Comparison of ENCODE assay signal across 8 mouse cellular contexts in genomic region chr16:30070771-30071191, GRCm38 (mm10). TPM values are rescaled to one million over a fixed set of nuclear protein-coding genes. Genes with fewer than 3 reads are reported as not detected.
A peak's percentile ranks its signal among the peaks of the same experiment; 100 is the strongest.
DNase-seq lines count a peak whose midpoint lies in the region; ATAC-seq and TF ChIP-seq lines count a peak whose summit lies in the region.

No protein-coding gene starts in this region.

- no peak; the same call in 1 of the 2 replicates for ATAC-seq in heart, embryonic 13.5 days (ENCODE audit: extremely low read depth, insufficient number of reproducible peaks, low FRiP score, low TSS enrichment)
- ATAC-seq in hindbrain, embryonic 15.5 days (ENCODE audit: low FRiP score, low read depth), result peak; percentile 12; the same call in 1 of the 2 replicates

- no peak for DNase-seq in heart, adult 11 months
- DNase-seq in cerebellum, postnatal 14 days, result peak; percentile 52 to 53
- peak; percentile 51 for DNase-seq in mesoderm, embryonic 11.5 days (ENCODE audit: low read depth, low spot score)
- no peak for DNase-seq in ovary, postnatal 36 days (ENCODE audit: low spot score)
- DNase-seq in retina, postnatal 1 day, result no peak

- H3K79me2 ChIP-seq in C2C12 (ENCODE audit: control insufficient read depth, insufficient read depth), result peaks cover 29% of the 10 kb centered on the region

- peaks cover 11% of the 10 kb centered on the region for H3K27me3 ChIP-seq in heart, embryonic 13.5 days (replicated peaks)
- no peaks in the 10 kb centered on the region for H3K27me3 ChIP-seq in C2C12 (ENCODE audit: control insufficient read depth, insufficient read depth, insufficient read length)
- H3K27me3 ChIP-seq in hindbrain, embryonic 15.5 days, result peaks cover 32% of the 10 kb centered on the region

- peak overlapping the region; percentile 59 for H3K4me3 ChIP-seq in heart, embryonic 13.5 days
- H3K4me3 ChIP-seq in C2C12 (ENCODE audit: insufficient read depth, poor library complexity, severe bottlenecking), result peak overlapping the region; percentile 23
- H3K4me3 ChIP-seq in hindbrain, embryonic 15.5 days, result peak overlapping the region; percentile 41

- H3K9ac ChIP-seq in heart, embryonic 13.5 days, result peak overlapping the region; percentile 87
- peak overlapping the region; percentile 57 for H3K9ac ChIP-seq in hindbrain, embryonic 15.5 days

- no peaks in the 10 kb centered on the region for H3K36me3 ChIP-seq in heart, embryonic 13.5 days
- peaks cover 12% of the 10 kb centered on the region for H3K36me3 ChIP-seq in C2C12 (ENCODE audit: control insufficient read depth, insufficient read depth)
- no peaks in the 10 kb centered on the region for H3K36me3 ChIP-seq in hindbrain, embryonic 15.5 days

- peak overlapping the region; percentile 97 for H3K27ac ChIP-seq in heart, embryonic 13.5 days (replicated peaks)
- H3K27ac ChIP-seq in hindbrain, embryonic 15.5 days (replicated peaks), result peak overlapping the region; percentile 75

- H3K4me1 ChIP-seq in heart, embryonic 13.5 days, result peaks cover 33% of the 10 kb centered on the region
- peaks cover 41% of the 10 kb centered on the region for H3K4me1 ChIP-seq in hindbrain, embryonic 15.5 days (replicated peaks)

- 6% methylated on average over 12 of the region's 12 CpGs for WGBS in heart, embryonic 13.5 days
- WGBS in hindbrain, embryonic 15.5 days, result 3% methylated on average over 12 of the region's 12 CpGs

- peak overlapping the region; percentile 86 for H3K4me2 ChIP-seq in heart, embryonic 13.5 days
- peak overlapping the region; percentile 92 for H3K4me2 ChIP-seq in hindbrain, embryonic 15.5 days

- peak overlapping the region; percentile 31 for H3ac ChIP-seq in C2C12 (ENCODE audit: control insufficient read depth, insufficient read length, low read depth)

- TF ChIP-seq CTCF in C2C12 (IDR thresholded peaks at IDR 0.05; ENCODE audit: control insufficient read depth, insufficient read depth, insufficient read length), result peak; percentile 31

- no peaks in the 10 kb centered on the region for H3K9me3 ChIP-seq in heart, embryonic 13.5 days
- no peaks in the 10 kb centered on the region for H3K9me3 ChIP-seq in hindbrain, embryonic 15.5 days

- peaks cover 21% of the 10 kb centered on the region for H3K79me3 ChIP-seq in C2C12 (ENCODE audit: low read depth)

TF ChIP-seq in C2C12, 6 proteins besides CTCF, POLR2A, EP300 and RAD21:
- TF ChIP-seq MAX (IDR thresholded peaks at IDR 0.05) (no peak), MYOG (IDR thresholded peaks at IDR 0.05; ENCODE audit: control insufficient read depth, extremely low read depth, insufficient read length) (no peak), FOSL1 (IDR thresholded peaks at IDR 0.05; ENCODE audit: insufficient read depth, low read length, poor library complexity, severe bottlenecking) (no peak), USF1 (IDR thresholded peaks at IDR 0.05; ENCODE audit: low read depth) (no peak), MYOD1 (IDR thresholded peaks at IDR 0.05; ENCODE audit: control insufficient read depth, insufficient read length, low read depth) (peak; percentile 29), CEBPB (IDR thresholded peaks at IDR 0.05; ENCODE audit: low read depth) (no peak)

RNA-seq across cellular contexts. Expression of gene Hes1, which starts 6.6 kb away (rescaled TPM):
- 19.9 and 21.4 TPM in 2 replicates for polyA plus RNA-seq in heart, embryonic 13.5 days (2015; fragmentation: Nextera tagmentation; extraction: Ambion mirVana)
- polyA plus RNA-seq in C2C12 (2012; fragmentation: generic; extraction: Trizol), result 41.9 TPM
- 14.5 and 17.0 TPM in 2 replicates for polyA plus RNA-seq in hindbrain, embryonic 15.5 days (2015; fragmentation: Nextera tagmentation; extraction: Ambion mirVana)

Comparison
In these comparisons a context has a peak if more than half of its experiments do, and no peak if none do; other contexts are left out.
1. DNase-seq: peak in cerebellum, postnatal 14 days (2 of 2) and mesoderm, embryonic 11.5 days (single experiment); none in heart, adult 11 months (single experiment), ovary, postnatal 36 days (single experiment) and retina, postnatal 1 day (single experiment).
2. Peak in every context shown above with its lines, with median percentiles within 50 percentile points of each other: H3K4me3 ChIP-seq.